Mouse (Mus musculus): ENCODE data around the gene Dnajc17. TPM values are rescaled to one million over a fixed set of nuclear protein-coding genes. Genes with fewer than 3 reads are reported as not detected.
A peak's percentile ranks its signal among the peaks of the same experiment; 100 is the strongest.

Gene Dnajc17
- polyA plus RNA-seq, 1 experiment from 2014 or later: 24.4 TPM

DNA sequence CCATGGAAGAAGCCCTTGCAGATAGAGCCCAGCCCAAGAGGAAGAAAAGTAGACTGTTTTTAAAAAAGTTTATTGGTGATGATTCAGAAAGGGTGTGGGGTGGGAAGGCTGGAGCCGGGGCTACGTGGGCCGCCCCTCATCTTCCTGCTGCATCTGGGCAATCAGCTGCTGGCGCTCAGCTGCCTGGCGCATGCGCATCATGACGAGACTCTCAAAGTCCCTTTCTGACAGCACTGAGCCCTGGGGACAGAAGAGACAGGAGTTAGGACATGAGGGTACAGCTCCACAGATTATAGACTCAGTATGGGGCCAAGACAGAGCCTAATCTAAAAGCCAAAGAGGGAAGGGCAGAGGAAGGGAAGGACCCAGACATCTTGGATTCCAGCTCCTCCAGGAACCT lies 36.1 kb downstream of the Dnajc17 start:
- peaks cover 28% of the 10 kb centered on the region for H3K27me3 ChIP-seq
- H3K4me2 ChIP-seq: peak overlapping the region; percentile 34; the same call in 1 of the 2 replicates
- peak overlapping the region; percentile 30 for H3K27ac ChIP-seq (replicated peaks)
- no peak overlapping the region for H3K4me3 ChIP-seq
- H3K9me3 ChIP-seq: no peaks in the 10 kb centered on the region
- no peak for ATAC-seq (ENCODE audit: low read depth)
- H3K4me1 ChIP-seq (replicated peaks): peaks cover 50% of the 10 kb centered on the region
- H3K9ac ChIP-seq: peak overlapping the region; percentile 13; the same call in 1 of the 2 replicates
- H3K36me3 ChIP-seq: peaks cover 11% of the 10 kb centered on the region; the same call in 1 of the 2 replicates
- WGBS: 58% methylated on average over 7 of the region's 7 CpGs

DNA sequence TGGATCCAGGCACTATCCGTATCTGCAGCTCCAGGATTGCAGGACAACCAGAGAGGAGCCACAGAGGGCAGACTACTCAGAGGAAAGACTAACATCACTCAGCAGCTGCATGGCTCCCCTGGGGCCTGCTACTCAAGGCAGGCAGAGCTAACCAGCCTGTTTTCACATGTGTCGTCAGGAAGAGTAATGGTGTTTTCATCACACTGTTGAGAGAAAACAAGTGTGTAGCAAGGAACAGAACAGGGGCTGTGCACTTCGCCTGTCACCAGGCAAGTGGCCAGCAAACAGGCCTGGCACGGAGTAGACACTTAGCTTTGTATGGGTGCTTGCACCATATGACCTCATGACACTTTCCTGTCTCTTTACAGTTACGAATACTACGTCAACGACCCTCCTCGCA lies 37.0 kb downstream of the Dnajc17 start:
- H3K4me1 ChIP-seq (replicated peaks): peaks cover 59% of the 10 kb centered on the region
- H3K4me2 ChIP-seq: no peak overlapping the region
- WGBS: 68% methylated on average over 8 of the region's 8 CpGs
- no peak overlapping the region for H3K4me3 ChIP-seq
- H3K9ac ChIP-seq: no peak overlapping the region
- H3K9me3 ChIP-seq: no peaks in the 10 kb centered on the region
- H3K27me3 ChIP-seq: peaks cover 36% of the 10 kb centered on the region
- ATAC-seq (ENCODE audit: low read depth): no peak
- H3K36me3 ChIP-seq: 0 out of 2 replicates have a peak, but pooled peaks cover 3% of the 10 kb centered on the region
- H3K27ac ChIP-seq (replicated peaks): no peak overlapping the region

DNA sequence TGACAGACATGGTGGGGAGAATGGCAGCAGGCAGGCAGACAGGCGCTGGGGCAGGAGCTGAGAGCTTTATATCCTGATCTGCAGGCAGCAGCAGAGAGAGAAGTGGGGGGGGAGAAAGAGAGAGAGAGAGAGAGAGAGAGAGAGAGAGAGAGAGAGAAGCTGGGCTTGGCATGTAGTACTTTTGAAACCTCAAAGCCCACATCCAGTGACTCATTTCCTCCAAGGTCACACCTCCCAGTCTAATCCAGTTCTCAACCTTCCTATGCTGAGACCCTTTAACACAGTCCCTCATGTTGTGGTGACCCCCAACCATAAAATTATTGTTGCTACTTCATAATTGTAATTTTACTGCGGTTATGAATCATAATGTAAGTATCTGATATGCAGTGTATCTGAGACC lies 38.3 kb downstream of the Dnajc17 start:
- Histone ChIP-seq H3K27ac (replicated peaks) (no peak overlapping the region), H3K4me1 (replicated peaks) (peaks cover 59% of the 10 kb centered on the region), H3K27me3 (peaks cover 49% of the 10 kb centered on the region), H3K9ac (no peak overlapping the region), H3K4me3 (no peak overlapping the region), H3K4me2 (no peak overlapping the region), H3K36me3 (no peaks in the 10 kb centered on the region), H3K9me3 (no peaks in the 10 kb centered on the region)
- WGBS: 80% methylated on average over 2 of the region's 2 CpGs
- no peak for ATAC-seq (ENCODE audit: low read depth)

DNA sequence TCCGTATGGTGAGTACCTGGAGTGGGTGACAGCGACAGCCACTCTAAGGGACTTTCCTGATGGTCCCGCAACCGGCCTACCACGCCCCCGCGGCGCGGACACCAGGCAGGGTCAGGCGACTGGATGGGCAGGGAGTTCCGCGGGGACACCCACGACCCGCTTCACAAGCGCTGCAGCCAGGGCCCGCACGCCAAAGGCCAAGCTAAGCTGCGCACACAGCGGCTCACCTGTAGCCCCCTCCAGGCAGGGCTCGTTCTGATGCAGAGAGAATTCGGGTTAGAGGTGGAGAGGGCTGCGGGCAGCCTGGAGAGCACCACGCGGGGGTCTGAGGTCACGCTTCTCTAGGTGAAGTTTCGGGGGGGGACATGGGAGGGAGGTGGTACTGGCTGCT lies 40.7 kb downstream of the Dnajc17 start:
- H3K4me3 ChIP-seq: peak overlapping the region; percentile 53
- WGBS: 4% methylated on average over 26 of the region's 26 CpGs
- H3K27me3 ChIP-seq: peaks cover 66% of the 10 kb centered on the region

DNA sequence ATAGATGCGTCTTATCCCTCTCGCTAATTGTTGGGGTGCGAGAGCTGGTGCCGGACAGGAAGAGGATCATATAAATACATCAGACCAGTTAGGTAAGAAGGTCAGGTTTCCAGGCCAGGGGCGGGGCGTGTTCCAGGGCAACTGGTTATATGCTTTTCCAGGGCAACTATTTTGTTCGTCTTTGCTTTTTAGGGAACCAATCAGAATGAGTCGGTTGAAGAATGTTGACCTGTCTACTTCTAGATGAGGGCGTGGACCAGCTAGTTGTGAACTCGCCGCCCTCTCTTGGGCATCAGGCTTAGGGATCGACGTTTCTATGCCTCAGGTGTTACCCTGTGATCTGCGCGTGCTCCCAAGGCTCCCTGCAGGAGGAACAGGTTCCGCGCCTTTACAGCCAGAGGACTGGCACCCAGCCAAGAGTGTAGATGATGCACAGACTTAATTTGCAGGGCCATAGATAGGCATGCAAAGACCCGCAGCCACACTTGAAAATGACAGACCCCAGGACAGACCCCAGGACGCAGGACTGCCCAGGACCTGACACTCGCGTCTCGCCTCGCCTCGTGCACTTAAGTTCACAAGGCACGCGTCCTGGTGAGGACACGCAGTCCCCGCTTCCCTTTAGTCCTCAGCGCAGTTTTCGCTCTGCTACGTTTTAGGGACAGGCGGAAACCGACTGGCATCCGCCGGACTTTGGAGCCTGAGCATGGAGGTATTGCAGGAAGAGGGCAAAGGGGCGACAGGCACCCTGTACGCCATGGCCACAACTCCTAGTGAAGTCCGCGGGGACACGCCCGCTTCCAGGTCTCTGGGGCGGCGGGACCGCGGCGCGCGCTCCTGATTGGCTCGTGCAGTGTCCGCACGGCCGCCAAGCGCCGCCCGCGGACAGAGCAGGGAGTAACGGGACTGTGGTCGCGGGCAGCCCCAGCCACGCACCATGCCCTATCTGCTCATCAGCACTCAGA lies 41.4 kb downstream of the Dnajc17 start, which contains the start of gene Gchfr:
Gchfr (plus strand) TSS at position 873 of the 965 bp plus-strand sequence.
- H3K4me3 ChIP-seq: peak within 1 kb of the TSS; percentile 53
- 1% methylated on average over 60 of the region's 60 CpGs for WGBS
- no peaks in the 10 kb centered on the region for H3K36me3 ChIP-seq
- no peaks in the 10 kb centered on the region for H3K9me3 ChIP-seq
- H3K9ac ChIP-seq: peak within 1 kb of the TSS; percentile 62
- peak; percentile 63 for ATAC-seq (ENCODE audit: low read depth)
- H3K27me3 ChIP-seq: peaks cover 67% of the 10 kb centered on the region
- H3K27ac ChIP-seq (replicated peaks): no peak within 1 kb of the TSS
- H3K4me1 ChIP-seq (replicated peaks): peaks cover 30% of the 10 kb centered on the region
- peak within 1 kb of the TSS; percentile 99 for H3K4me2 ChIP-seq

More for the DNA sequence above, 40.7 kb downstream of the Dnajc17 start:
- Histone ChIP-seq H3K36me3 (no peaks in the 10 kb centered on the region), H3K9ac (peak overlapping the region; percentile 62), H3K27ac (replicated peaks) (no peak overlapping the region), H3K9me3 (no peaks in the 10 kb centered on the region), H3K4me1 (replicated peaks) (peaks cover 36% of the 10 kb centered on the region), H3K4me2 (peak overlapping the region; percentile 99)
- ATAC-seq (ENCODE audit: low read depth): no peak; the same call in 1 of the 2 replicates

DNA sequence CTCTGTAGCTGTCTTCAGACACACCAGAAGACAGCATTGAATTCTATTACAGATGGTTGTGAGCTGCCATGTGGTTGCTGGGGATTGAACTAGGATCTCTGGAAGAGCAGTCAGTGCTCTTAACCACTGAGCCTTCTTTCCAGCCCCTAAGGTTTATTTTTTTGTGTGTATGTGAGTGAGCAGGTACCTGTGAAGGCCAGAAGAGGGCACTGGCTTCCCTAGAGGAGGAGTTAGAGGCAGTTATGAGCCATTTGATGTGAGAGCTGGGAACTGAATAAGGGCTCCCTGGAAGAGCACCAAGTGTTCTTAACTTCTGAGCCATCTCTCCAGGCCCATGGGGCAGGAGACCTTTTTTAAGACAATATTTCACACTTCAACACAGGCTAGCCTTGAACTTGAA lies 43.2 kb downstream of the Dnajc17 start:
- no peak overlapping the region for H3K27ac ChIP-seq (replicated peaks)
- H3K27me3 ChIP-seq: peaks cover 67% of the 10 kb centered on the region
- ATAC-seq (ENCODE audit: low read depth): no peak
- no peaks in the 10 kb centered on the region for H3K36me3 ChIP-seq
- H3K9me3 ChIP-seq: no peaks in the 10 kb centered on the region
- H3K9ac ChIP-seq: no peak overlapping the region
- no peak overlapping the region for H3K4me2 ChIP-seq
- H3K4me1 ChIP-seq (replicated peaks): peaks cover 17% of the 10 kb centered on the region
- no peak overlapping the region for H3K4me3 ChIP-seq

DNA sequence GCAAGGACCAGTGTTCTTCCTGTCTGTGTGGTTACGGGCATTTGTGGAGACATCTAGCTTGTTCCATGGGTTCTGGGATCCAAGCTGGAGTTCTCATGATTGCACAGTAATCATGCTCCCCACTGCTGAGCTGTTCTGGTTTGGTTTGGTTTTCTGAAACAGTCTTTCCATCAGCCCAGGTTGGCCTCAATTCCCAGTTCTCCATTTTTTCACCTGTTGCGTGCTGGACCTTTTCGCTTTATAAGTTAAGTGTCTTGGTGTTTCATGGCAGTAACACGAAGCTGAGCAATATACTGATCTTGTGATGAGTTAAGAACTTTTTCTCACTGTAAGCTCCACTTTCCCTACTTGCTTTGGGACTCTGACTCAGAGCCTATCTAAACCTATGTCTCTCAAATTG lies 44.6 kb downstream of the Dnajc17 start:
- H3K4me3 ChIP-seq: no peak overlapping the region
- 87% methylated on average over 4 of the region's 4 CpGs for WGBS
- no peak overlapping the region for H3K4me2 ChIP-seq
- no peaks in the 10 kb centered on the region for H3K9me3 ChIP-seq
- H3K27ac ChIP-seq (replicated peaks): no peak overlapping the region
- peaks cover 59% of the 10 kb centered on the region for H3K27me3 ChIP-seq
- peaks cover 17% of the 10 kb centered on the region for H3K4me1 ChIP-seq (replicated peaks)
- no peaks in the 10 kb centered on the region for H3K36me3 ChIP-seq
- ATAC-seq (ENCODE audit: low read depth): no peak
- H3K9ac ChIP-seq: no peak overlapping the region

DNA sequence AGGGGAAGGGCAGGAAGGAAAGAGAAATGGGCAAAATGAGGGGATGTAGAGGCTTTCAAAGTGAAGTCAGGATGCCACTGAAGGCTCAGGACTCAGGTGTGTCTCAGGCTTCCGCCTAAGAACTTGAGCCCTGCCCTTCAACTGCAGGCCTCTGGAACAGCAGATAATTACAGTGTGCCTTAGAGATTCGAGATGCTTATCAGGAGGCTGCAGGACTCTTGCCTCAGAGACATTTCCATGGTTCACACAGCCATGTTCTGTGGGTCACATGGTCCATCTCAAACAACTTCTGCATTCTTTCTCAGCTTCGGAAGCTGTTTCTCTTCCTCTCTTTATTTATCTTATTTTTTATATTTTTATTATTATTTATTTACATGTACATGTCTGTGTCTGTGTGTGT lies 45.5 kb downstream of the Dnajc17 start:
- Histone ChIP-seq H3K27me3 (peaks cover 50% of the 10 kb centered on the region), H3K9ac (no peak overlapping the region), H3K27ac (replicated peaks) (no peak overlapping the region), H3K4me2 (no peak overlapping the region), H3K36me3 (no peaks in the 10 kb centered on the region), H3K4me1 (replicated peaks) (peaks cover 17% of the 10 kb centered on the region), H3K9me3 (no peaks in the 10 kb centered on the region), H3K4me3 (no peak overlapping the region)
- no peak for ATAC-seq (ENCODE audit: low read depth)
- 69% methylated on average over 3 of the region's 3 CpGs for WGBS

DNA sequence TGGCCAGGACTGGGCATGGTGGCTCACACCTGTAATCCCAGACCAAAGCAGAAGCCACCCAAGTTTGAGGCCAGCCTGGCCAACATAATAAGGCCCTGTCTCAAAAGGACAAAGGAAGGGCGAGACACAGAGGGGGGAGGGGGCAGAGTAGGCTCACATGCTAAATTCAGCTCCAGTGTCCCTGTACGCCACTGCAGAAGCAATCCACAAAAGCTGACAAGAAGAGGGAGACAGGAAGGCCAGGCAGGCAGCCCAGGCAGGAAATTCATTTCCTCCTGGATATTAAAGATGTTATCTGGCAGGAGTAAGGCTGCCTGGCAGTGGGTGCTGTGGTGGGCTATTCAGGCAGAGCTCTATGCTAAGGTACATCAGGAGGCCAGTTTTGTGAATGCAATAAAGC lies 47.3 kb downstream of the Dnajc17 start:
- H3K9me3 ChIP-seq: no peaks in the 10 kb centered on the region
- H3K27ac ChIP-seq (replicated peaks): no peak overlapping the region
- no peak overlapping the region for H3K4me3 ChIP-seq
- H3K36me3 ChIP-seq: no peaks in the 10 kb centered on the region
- H3K4me1 ChIP-seq (replicated peaks): peaks cover 6% of the 10 kb centered on the region
- ATAC-seq (ENCODE audit: low read depth): no peak
- H3K27me3 ChIP-seq: peaks cover 31% of the 10 kb centered on the region
- 12% methylated on average over 2 of the region's 2 CpGs for WGBS
- H3K9ac ChIP-seq: 0 out of 2 replicates have a peak overlapping the region, but pooled peaks have one; percentile 22
- no peak overlapping the region for H3K4me2 ChIP-seq

DNA sequence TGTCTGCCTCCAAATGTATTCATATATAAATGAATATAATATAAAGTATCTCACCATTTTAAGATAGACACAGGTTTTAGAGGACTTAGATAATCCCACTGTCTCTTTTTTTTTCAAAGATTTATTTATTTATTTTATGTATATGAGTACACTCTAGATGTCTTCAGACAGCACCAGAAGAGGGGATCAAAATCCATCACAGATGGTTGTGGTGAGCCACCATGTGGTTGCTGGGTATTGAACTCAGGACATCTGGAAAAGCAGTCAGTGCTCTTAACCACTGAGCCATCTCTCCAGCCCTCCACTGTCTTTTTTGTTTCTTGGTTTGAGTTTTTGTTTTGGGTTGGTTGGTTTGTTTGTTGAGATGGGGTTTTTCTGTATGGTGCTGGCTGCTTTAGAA lies 50.8 kb downstream of the Dnajc17 start:
- peak overlapping the region; percentile 98 for H3K4me2 ChIP-seq
- no peaks in the 10 kb centered on the region for H3K9me3 ChIP-seq
- H3K27me3 ChIP-seq: 0 out of 2 replicates have a peak, but pooled peaks cover under 1% of the 10 kb centered on the region
- 0 out of 2 replicates have a peak overlapping the region, but pooled peaks have one; percentile 98 for H3K4me3 ChIP-seq
- peak overlapping the region; percentile 92; the same call in 1 of the 2 replicates for H3K9ac ChIP-seq
- peaks cover 14% of the 10 kb centered on the region for H3K36me3 ChIP-seq
- no peak for ATAC-seq (ENCODE audit: low read depth)
- no peak overlapping the region for H3K27ac ChIP-seq (replicated peaks)
- H3K4me1 ChIP-seq (replicated peaks): peaks cover 23% of the 10 kb centered on the region

DNA sequence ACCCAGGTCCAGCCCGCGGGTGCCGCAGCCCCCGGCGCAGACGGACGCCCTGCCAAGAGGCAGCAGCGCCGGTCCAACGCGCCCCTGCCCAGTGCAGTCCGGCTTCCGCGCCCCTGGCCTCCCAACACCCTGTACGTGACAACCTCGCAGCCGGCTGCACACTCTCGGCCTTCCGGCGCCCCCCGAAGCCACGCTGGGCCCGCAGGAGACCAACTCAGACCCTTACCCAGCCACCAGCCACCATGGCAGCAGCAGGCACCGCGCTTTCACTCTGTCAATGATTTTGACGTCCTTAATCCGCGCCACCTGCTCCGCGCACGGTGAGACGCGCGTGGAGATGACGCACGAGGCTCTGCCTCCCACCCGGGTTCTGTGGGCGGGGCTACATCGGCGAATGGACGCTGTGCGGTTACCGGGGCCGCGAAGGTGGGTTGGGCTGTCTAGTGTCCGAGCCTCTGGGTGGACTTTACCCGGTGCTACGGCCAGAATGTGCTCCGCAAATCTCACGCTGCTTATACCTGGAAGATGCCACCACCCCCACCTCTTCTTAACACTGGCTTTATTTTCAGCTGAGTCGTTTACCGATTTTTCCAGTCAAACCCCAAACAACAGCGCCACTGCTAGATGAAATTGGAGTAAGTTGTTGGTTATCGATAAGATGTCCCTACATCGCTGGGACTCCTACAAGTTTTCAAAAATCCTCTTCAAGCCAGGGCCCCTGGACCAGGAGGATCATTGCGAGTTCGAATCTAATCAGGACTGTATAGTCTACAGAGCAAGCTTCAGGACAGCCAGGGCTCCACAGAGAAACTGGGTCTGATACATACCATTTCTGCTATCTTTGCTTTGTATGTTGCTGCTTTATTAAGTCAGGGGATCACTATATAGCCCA lies 51.7 kb downstream of the Dnajc17 start, which contains the start of gene Rmdn3:
Rmdn3 (minus strand) TSS at position 354 of the 892 bp plus-strand sequence.
- H3K9me3 ChIP-seq: no peaks in the 10 kb centered on the region
- H3K27me3 ChIP-seq: no peaks in the 10 kb centered on the region
- peak within 1 kb of the TSS; percentile 98 for H3K4me2 ChIP-seq
- H3K4me3 ChIP-seq: peak within 1 kb of the TSS; percentile 98
- under 1% methylated on average over 53 of the region's 57 CpGs for WGBS
- H3K4me1 ChIP-seq (replicated peaks): peaks cover 23% of the 10 kb centered on the region
- H3K36me3 ChIP-seq: peaks cover 23% of the 10 kb centered on the region
- peak within 1 kb of the TSS; percentile 92 for H3K9ac ChIP-seq
- peak within 1 kb of the TSS; percentile 79 for H3K27ac ChIP-seq (replicated peaks)
- peak; percentile 90 for ATAC-seq (ENCODE audit: low read depth)
